Mouse (Mus musculus) limb, embryonic 13.5 days (tissue): ENCODE results near the gene Socs5. TPM values are rescaled to one million over a fixed set of nuclear protein-coding genes. Genes with fewer than 3 reads are reported as not detected.
A peak's percentile ranks its signal among the peaks of the same experiment; 100 is the strongest.

ENCODE experiments used
- ATAC-seq: fragments of 200-750 bp; cut with Nextera tagmentation; 2 replicates; pipeline ENCODE4 v1.8.0; 2017; ENCODE audit warnings: low read depth, moderate number of reproducible peaks, moderate TSS enrichment; ENCODE audit not compliant: low FRiP score
- H3K27ac ChIP-seq: fragments of 300-500 bp; sonication (generic); 2 replicates; pipeline ENCODE4 v1.5.1; 2015; ENCODE audit warnings: inconsistent platforms, mild to moderate bottlenecking, moderate library complexity
- H3K27me3 ChIP-seq: fragments of 300-500 bp; sonication (generic); 2 replicates; pipeline ENCODE4 v1.6.1; 2015; ENCODE audit warnings: mild to moderate bottlenecking, inconsistent platforms
- H3K36me3 ChIP-seq: fragments of 300-500 bp; sonication (generic); 2 replicates; pipeline ENCODE4 v1.6.1; 2015; ENCODE audit warnings: inconsistent platforms, mild to moderate bottlenecking, moderate library complexity
- H3K4me1 ChIP-seq: fragments of 300-500 bp; sonication (generic); 2 replicates; pipeline ENCODE4 v1.6.1; 2015; ENCODE audit warnings: inconsistent platforms
- H3K4me2 ChIP-seq: fragments of 300-500 bp; sonication (generic); replicated peaks from 2 replicates; pipeline ENCODE4 v1.6.1; 2015; ENCODE audit warnings: inconsistent platforms, mild to moderate bottlenecking, moderate library complexity
- H3K4me3 ChIP-seq: fragments of 300-500 bp; sonication (generic); 2 replicates; pipeline ENCODE4 v1.5.1; 2015; ENCODE audit warnings: moderate library complexity, mild to moderate bottlenecking, inconsistent platforms
- H3K9ac ChIP-seq: fragments of 300-500 bp; sonication (generic); 2 replicates; pipeline ENCODE4 v1.6.1; 2015; ENCODE audit warnings: mild to moderate bottlenecking, inconsistent platforms
- H3K9me3 ChIP-seq: fragments of 300-500 bp; sonication (generic); 2 replicates; pipeline ENCODE4 v1.6.1; 2016; ENCODE audit warnings: inconsistent platforms
- WGBS: fragments of 180-500 bp; shearing (Covaris S2); methylation state at CpG from one replicate; pipeline ENCODE4 v1.1.7; 2015; 5-methylcytosine and 5-hydroxymethylcytosine counted together
- polyA plus RNA-seq: library from polyadenylated mRNA; unstranded; fragments of >200 nt; fragmentation: Nextera tagmentation; extraction: Ambion mirVana; gene quantifications from 2 replicates; pipeline ENCODE4 v1.2.1, GENCODE M21; 2015

Socs5 gene
- polyA plus RNA-seq, 1 experiment from 2014 or later = 15.9 TPM

DNA sequence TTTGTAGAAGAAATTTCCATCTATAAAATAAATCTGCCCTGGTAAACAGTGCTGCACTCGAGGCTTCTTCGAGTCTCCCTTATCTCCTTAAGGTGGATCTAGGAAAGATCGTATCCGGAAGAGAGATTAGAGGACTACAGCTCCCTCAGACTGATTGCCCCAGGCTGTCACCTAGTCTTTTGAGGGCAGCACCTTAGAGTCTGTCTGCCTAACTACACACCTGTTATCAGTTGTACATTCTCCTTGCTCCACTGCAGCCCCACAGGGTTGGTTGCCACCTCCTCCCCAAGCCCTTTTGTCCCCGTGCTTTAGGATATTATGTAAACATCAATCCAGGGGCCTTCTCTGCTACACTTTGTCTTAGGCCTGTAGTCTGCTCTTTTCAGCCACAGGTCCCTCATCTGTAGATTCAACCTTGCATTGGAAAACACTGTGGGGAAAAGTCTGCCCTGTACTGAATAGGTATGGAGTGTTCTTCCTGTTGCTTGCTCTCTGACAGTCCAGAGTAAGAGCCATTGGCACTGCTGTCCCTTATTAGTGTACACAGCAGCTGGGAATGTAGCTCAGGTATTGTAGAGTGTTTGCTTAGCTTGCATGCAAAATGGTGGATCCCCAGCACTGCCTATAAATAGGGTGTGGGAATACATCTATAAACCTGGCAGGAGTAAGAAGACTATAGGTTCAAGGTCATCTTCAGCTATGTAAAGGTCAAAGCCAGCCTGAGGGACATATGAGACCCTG is 5.5 kb downstream of the Socs5 start:
- Histone ChIP-seq H3K27ac (no peak overlapping the region), H3K27me3 (no peaks in the 10 kb centered on the region), H3K4me3 (no peak overlapping the region), H3K4me2 (no peak overlapping the region), H3K4me1 (peaks cover 25% of the 10 kb centered on the region), H3K9me3 (no peaks in the 10 kb centered on the region), H3K9ac (no peak overlapping the region), H3K36me3 (no peaks in the 10 kb centered on the region)
- ATAC-seq = no peak
- 77% methylated on average over 5 of the region's 5 CpGs for WGBS

DNA sequence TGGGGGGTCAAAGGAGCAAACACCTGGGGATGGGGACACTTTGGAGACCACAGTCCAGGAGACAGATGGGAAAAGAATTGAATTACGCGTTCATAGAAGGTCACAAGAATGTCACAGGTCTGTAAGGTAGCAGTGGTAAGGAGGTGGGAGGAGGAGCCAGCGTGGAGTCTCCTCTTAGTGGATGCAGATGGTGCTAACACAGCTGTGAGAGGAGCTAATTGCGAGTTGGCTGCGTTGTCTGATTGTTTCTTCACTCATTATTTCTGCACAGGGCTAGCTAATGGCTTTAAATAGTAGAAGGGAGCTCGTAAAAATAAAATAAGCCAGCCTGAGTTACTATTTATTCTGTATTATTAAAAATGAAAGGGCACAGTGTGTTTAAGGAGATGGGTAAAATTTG is 8.1 kb downstream of the Socs5 start:
- no peaks in the 10 kb centered on the region for H3K27me3 ChIP-seq

DNA sequence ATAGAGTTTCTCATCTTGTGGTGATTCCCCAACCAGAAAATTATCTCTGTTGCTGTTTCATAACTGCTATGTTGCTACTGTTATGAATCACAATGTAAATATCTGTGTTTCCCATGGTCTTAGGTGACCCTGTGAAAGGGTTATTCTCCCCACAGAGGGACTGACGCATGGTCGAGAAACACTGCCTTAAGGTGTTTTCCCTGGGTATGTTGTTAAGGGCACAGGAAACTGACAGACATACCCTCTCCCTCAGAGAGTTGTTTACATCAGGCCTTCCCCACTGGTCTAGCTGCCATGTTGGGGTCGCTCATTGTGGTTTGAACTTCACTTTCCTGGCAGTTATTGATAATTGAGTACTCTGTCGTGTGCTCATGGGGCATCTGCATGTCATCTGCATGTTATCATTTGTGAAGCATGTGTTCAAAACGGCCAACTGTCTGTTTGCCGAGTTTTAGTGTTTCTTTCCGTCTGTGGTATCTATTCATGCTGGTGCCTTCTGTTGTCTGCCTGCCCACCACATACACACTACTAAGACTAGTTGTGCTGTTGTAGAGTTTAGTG is 11.6 kb downstream of the Socs5 start:
- Histone ChIP-seq H3K9me3 (no peaks in the 10 kb centered on the region), H3K27ac (no peak overlapping the region), H3K4me3 (no peak overlapping the region), H3K4me2 (no peak overlapping the region), H3K27me3 (no peaks in the 10 kb centered on the region), H3K9ac (no peak overlapping the region), H3K36me3 (peaks cover 22% of the 10 kb centered on the region), H3K4me1 (peaks cover 8% of the 10 kb centered on the region; the same call in 1 of the 2 replicates)
- ATAC-seq = no peak
- 84% methylated on average over 7 of the region's 7 CpGs for WGBS

More for the DNA sequence above, 8.1 kb downstream of the Socs5 start:
- Histone ChIP-seq H3K9ac (no peak overlapping the region), H3K4me3 (no peak overlapping the region), H3K36me3 (no peaks in the 10 kb centered on the region), H3K27ac (no peak overlapping the region), H3K9me3 (no peaks in the 10 kb centered on the region), H3K4me1 (peaks cover 8% of the 10 kb centered on the region; the same call in 1 of the 2 replicates), H3K4me2 (no peak overlapping the region)
- ATAC-seq = no peak
- 29% methylated on average over 6 of the region's 6 CpGs for WGBS

DNA sequence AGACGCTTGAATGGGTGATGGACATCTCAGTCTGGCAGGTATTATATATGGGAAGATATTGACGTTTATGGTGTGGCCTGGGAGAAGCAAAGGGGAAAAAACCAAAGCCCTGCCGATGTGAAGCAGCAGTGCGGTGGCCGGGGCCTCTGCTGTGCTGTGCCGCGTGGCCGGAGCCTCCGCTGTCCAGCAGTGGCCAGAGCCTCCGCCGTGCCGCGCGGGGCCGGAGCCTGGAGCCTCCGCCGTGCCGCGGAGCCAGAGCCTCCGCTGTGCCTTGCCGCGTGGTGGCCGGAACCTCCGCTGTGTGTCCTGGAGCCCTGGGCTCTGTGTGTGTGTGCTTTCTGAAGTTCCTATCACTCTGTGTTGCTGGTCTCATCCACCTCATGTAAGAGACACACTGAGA is 17.9 kb downstream of the Socs5 start:
- peak; percentile 40; the same call in 1 of the 2 replicates for ATAC-seq
- peaks cover 9% of the 10 kb centered on the region for H3K4me1 ChIP-seq
- H3K9me3 ChIP-seq = no peaks in the 10 kb centered on the region
- H3K9ac ChIP-seq = peak overlapping the region; percentile 35; the same call in 1 of the 2 replicates
- no peak overlapping the region for H3K27ac ChIP-seq
- peaks cover 39% of the 10 kb centered on the region for H3K36me3 ChIP-seq
- no peaks in the 10 kb centered on the region for H3K27me3 ChIP-seq
- WGBS = 53% methylated on average over 24 of the region's 24 CpGs
- peak overlapping the region; percentile 57 for H3K4me2 ChIP-seq
- peak overlapping the region; percentile 27 for H3K4me3 ChIP-seq

DNA sequence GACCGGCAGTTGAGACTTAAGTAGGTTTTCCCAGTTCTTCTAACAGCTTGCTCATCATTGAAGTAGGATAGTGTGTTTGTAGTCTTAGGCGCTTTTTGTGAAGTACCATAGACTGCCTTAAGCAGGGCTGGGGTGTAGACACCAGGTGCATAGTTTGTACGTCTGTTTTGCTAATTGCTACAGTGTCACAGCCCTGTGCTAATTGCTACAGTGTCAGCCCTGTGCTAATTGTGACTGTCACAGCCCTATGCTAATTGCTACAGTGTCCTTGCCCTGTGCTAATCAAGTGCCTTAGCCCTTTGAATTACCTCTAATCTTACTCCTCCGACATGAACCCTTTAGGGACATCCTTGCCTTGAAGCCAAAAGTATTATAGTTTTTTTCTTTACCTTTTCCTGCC is 24.8 kb downstream of the Socs5 start:
- ATAC-seq = no peak
- H3K36me3 ChIP-seq = peaks cover 27% of the 10 kb centered on the region
- no peak overlapping the region for H3K4me3 ChIP-seq
- 52% methylated on average over 4 of the region's 4 CpGs for WGBS
- H3K27ac ChIP-seq = no peak overlapping the region
- no peaks in the 10 kb centered on the region for H3K9me3 ChIP-seq
- no peak overlapping the region for H3K9ac ChIP-seq
- no peaks in the 10 kb centered on the region for H3K27me3 ChIP-seq
- H3K4me1 ChIP-seq = peaks cover 3% of the 10 kb centered on the region; the same call in 1 of the 2 replicates
- no peak overlapping the region for H3K4me2 ChIP-seq

DNA sequence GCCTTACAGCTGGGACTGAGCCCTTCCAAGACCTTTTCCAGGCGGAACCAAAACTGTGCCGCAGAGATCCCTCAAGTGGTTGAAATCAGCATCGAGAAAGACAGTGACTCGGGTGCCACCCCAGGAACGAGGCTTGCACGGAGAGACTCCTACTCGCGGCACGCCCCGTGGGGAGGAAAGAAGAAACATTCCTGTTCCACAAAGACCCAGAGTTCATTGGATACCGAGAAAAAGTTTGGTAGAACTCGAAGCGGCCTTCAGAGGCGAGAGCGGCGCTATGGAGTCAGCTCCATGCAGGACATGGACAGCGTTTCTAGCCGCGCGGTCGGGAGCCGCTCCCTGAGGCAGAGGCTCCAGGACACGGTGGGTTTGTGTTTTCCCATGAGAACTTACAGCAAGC is 26.3 kb downstream of the Socs5 start:
- H3K27ac ChIP-seq = no peak overlapping the region
- H3K4me2 ChIP-seq = 0 out of 2 replicates have a peak overlapping the region, but pooled peaks have one; percentile 25
- no peak overlapping the region for H3K9ac ChIP-seq
- H3K27me3 ChIP-seq = no peaks in the 10 kb centered on the region
- H3K9me3 ChIP-seq = no peaks in the 10 kb centered on the region
- H3K4me3 ChIP-seq = no peak overlapping the region
- peaks cover 3% of the 10 kb centered on the region; the same call in 1 of the 2 replicates for H3K4me1 ChIP-seq
- WGBS = 66% methylated on average over 23 of the region's 23 CpGs
- peaks cover 27% of the 10 kb centered on the region for H3K36me3 ChIP-seq
- ATAC-seq = no peak

DNA sequence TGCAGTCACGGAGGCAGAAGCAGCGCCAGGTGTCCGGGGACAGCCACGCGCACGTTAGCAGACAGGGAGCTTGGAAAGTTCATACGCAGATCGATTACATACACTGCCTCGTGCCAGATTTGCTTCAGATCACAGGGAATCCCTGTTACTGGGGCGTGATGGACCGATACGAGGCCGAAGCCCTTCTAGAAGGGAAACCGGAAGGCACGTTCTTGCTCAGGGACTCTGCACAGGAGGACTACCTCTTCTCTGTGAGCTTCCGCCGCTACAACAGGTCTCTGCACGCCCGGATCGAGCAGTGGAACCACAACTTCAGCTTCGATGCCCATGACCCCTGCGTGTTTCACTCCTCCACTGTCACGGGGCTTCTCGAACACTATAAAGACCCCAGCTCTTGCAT is 27.2 kb downstream of the Socs5 start:
- Histone ChIP-seq H3K36me3 (peaks cover 27% of the 10 kb centered on the region), H3K4me3 (no peak overlapping the region), H3K4me2 (no peak overlapping the region), H3K27ac (no peak overlapping the region), H3K4me1 (peaks cover 3% of the 10 kb centered on the region; the same call in 1 of the 2 replicates), H3K27me3 (no peaks in the 10 kb centered on the region), H3K9me3 (no peaks in the 10 kb centered on the region), H3K9ac (no peak overlapping the region)
- ATAC-seq = no peak
- WGBS = 94% methylated on average over 24 of the region's 24 CpGs

DNA sequence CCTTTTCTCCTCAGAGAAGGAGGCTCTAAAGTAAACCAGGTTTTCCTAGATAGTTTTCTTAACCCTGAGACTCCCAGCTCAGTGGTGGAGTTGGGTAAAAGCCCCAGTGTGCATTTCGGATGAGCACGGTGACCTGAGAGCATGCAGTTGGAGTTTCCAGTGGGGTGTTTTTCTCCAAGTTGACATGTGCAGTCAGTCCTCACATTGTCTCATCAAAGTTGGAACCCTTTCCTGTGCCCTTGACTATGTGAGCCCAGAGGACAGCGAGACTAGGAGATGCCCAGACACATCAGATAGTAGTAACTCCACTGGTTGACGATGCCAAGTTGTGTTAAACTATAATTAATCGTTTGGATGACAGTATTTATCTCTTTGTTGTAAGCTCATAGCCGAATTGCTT is 28.3 kb downstream of the Socs5 start:
- no peak overlapping the region for H3K4me2 ChIP-seq
- H3K36me3 ChIP-seq = peaks cover 27% of the 10 kb centered on the region
- no peak overlapping the region for H3K27ac ChIP-seq
- no peaks in the 10 kb centered on the region for H3K4me1 ChIP-seq
- no peaks in the 10 kb centered on the region for H3K27me3 ChIP-seq
- no peaks in the 10 kb centered on the region for H3K9me3 ChIP-seq
- H3K4me3 ChIP-seq = no peak overlapping the region
- 89% methylated on average over 6 of the region's 6 CpGs for WGBS
- H3K9ac ChIP-seq = no peak overlapping the region
- ATAC-seq = no peak

DNA sequence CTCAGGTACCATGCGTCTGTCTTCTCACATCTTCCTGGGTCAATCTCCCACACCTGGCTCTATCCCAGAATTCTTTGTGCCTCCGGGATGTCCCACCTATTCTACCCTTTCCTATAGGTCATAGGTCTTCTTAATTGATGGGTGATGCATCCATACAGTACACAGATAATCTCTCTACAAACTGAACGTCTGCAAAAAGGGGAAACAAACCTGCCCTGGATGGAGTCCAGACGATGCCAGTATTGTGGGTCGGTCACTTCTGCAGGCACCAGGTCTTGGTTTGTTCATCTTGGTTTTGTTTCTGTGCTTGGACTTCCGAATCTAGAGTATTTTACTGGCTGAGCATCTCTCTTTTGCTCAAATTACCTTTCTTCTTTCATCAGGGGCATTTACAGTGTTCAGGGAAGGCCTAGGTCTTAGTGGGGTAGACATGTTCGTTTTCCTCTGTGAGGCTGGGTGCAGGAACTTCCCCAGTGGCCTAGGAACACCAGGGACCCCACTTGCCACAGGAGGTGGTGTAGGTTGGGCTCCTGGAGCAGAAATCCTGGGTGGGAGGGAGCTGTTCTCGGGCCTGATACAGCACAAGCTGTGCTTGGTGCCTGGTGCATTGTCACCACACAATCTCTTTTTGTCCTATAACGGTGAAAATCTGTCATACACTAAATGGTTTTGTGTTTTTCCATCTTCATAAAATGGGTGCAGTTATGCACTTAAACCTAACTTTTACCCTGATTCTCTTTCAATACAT is 33.9 kb downstream of the Socs5 start:
- H3K4me1 ChIP-seq = peaks cover 13% of the 10 kb centered on the region
- ATAC-seq = no peak
- H3K36me3 ChIP-seq = peaks cover under 1% of the 10 kb centered on the region
- H3K27ac ChIP-seq = no peak overlapping the region
- H3K9me3 ChIP-seq = 0 out of 2 replicates have a peak, but pooled peaks cover 4% of the 10 kb centered on the region
- H3K4me3 ChIP-seq = no peak overlapping the region
- no peak overlapping the region for H3K9ac ChIP-seq
- 85% methylated on average over 9 of the region's 9 CpGs for WGBS
- H3K4me2 ChIP-seq = no peak overlapping the region
- no peaks in the 10 kb centered on the region for H3K27me3 ChIP-seq

DNA sequence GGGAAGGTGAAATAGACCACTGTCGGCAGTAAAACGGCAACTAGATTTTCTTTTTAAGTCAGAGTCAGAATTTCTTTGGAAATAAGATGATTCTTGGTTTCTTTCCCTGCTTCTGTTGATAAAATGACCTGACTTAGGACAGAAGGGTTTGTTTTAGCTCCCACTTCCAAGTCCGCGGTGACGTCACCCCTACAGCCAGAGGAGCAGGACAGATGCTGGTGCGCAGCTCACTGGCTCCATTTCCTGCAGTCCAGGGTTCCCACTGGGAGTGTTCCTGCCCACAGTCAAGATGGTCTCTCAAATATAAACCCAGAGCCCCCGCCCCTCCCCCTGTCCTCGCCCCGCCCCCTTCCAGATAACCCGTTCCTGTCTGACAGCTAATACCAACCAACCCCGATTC is 34.8 kb downstream of the Socs5 start:
- peak overlapping the region; percentile 2; the same call in 1 of the 2 replicates for H3K4me3 ChIP-seq
- peak; percentile 71; the same call in 1 of the 2 replicates for ATAC-seq
- 43% methylated on average over 11 of the region's 11 CpGs for WGBS
- no peak overlapping the region for H3K27ac ChIP-seq
- H3K27me3 ChIP-seq = no peaks in the 10 kb centered on the region
- peaks cover 13% of the 10 kb centered on the region for H3K4me1 ChIP-seq
- H3K4me2 ChIP-seq = peak overlapping the region; percentile 49
- H3K9me3 ChIP-seq = 0 out of 2 replicates have a peak, but pooled peaks cover 4% of the 10 kb centered on the region
- no peak overlapping the region for H3K9ac ChIP-seq
- H3K36me3 ChIP-seq = no peaks in the 10 kb centered on the region

DNA sequence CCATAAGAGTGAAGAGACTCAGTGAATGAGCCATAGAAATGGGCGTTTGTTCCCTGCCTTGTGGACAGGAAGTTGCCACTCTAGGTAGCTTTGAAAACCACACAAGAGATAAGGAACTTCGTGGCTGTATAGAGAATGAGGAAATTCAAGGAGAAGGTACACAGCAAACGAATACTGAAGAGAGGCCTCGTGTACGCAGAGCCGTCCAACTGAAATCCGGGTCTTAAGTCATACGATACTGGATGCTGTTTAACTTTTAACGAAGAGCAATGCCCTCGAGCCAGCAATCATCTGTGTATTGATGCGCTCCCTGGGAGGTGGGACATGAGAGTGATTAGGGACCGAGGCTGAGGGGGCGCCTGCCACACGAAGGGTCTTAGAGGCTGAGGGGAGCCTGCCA is 35.7 kb downstream of the Socs5 start:
- Histone ChIP-seq H3K27me3 (no peaks in the 10 kb centered on the region), H3K4me2 (no peak overlapping the region), H3K9ac (no peak overlapping the region), H3K36me3 (no peaks in the 10 kb centered on the region), H3K9me3 (0 out of 2 replicates have a peak, but pooled peaks cover 4% of the 10 kb centered on the region), H3K4me3 (no peak overlapping the region), H3K27ac (no peak overlapping the region), H3K4me1 (peaks cover 13% of the 10 kb centered on the region)
- ATAC-seq = no peak
- WGBS = 60% methylated on average over 14 of the region's 14 CpGs
